Mouse (Mus musculus): ENCODE measurements at regions not wholly inside any gene's neighbourhood (a gene's known extent, or its start where the extent isn't known, plus 50 kb on each side); places are given as distances from the start of the nearest gene placed in this dataset.

- TF ChIP-seq TAL1 (conservative IDR thresholded peaks at IDR 0.05; ENCODE audit: low read depth, low read length) (no peak), GATA1 (IDR thresholded peaks at IDR 0.05; ENCODE audit: borderline replicate concordance, low read length) (no peak), CTCF (IDR thresholded peaks at IDR 0.05; ENCODE audit: low read depth, low read length) (no peak), GATA2 (IDR thresholded peaks at IDR 0.05; ENCODE audit: borderline replicate concordance, low read depth, low read length) (no peak)
These were observed 123.3 kb downstream of the Trim29 start for GRCm38 (mm10) chr9:43433953-43434352.
